Comparison of ENCODE assay signal across 8 mouse cellular contexts in genomic region chr10:20311918-20312735, GRCm38 (mm10). TPM values are rescaled to one million over a fixed set of nuclear protein-coding genes. Genes with fewer than 3 reads are reported as not detected.
DNase-seq lines count a peak whose midpoint lies in the region; ATAC-seq and TF ChIP-seq lines count a peak whose summit lies in the region.

Gene Bclaf1, plus strand, starts transcription at chr10:20312469.

- H3K9me3 ChIP-seq in G1E (replicated peaks), result no peaks in the 10 kb centered on the region
- H3K9me3 ChIP-seq in forebrain, embryonic 16.5 days (ENCODE audit: control insufficient read depth, low read length), result no peaks in the 10 kb centered on the region
- no peaks in the 10 kb centered on the region for H3K9me3 ChIP-seq in lung, embryonic 14.5 days (ENCODE audit: low read depth, low read length)

- peaks cover 9% of the 10 kb centered on the region for H3K36me3 ChIP-seq in G1E (replicated peaks)
- H3K36me3 ChIP-seq in forebrain, embryonic 16.5 days (ENCODE audit: control insufficient read depth, insufficient read depth), result no peaks in the 10 kb centered on the region
- H3K36me3 ChIP-seq in lung, embryonic 14.5 days (ENCODE audit: insufficient read depth), result peaks cover 10% of the 10 kb centered on the region; the same call in 1 of the 2 replicates
- no peaks in the 10 kb centered on the region for H3K36me3 ChIP-seq in thymus, adult 2 months (ENCODE audit: control insufficient read depth, insufficient read depth, low read length)

- ATAC-seq in G1E (ENCODE audit: extremely low read depth, insufficient number of reproducible peaks, low FRiP score, poor library complexity, severe bottlenecking), result peak; percentile 87
- ATAC-seq in forebrain, embryonic 16.5 days, result peak; percentile 99
- ATAC-seq in lung, embryonic 14.5 days (ENCODE audit: insufficient read depth), result peak; percentile 99

- H3K27me3 ChIP-seq in G1E (ENCODE audit: insufficient read depth, low read length), result peaks cover 2% of the 10 kb centered on the region; the same call in 1 of the 2 replicates
- no peaks in the 10 kb centered on the region for H3K27me3 ChIP-seq in forebrain, embryonic 16.5 days (replicated peaks; ENCODE audit: control insufficient read depth, insufficient read depth, low read length)
- H3K27me3 ChIP-seq in lung, embryonic 14.5 days (ENCODE audit: insufficient read depth, low read length), result no peaks in the 10 kb centered on the region
- no peaks in the 10 kb centered on the region for H3K27me3 ChIP-seq in thymus, adult 2 months (ENCODE audit: control insufficient read depth, insufficient read depth, low read length)

- WGBS in forebrain, embryonic 16.5 days, result under 1% methylated on average over 84 of the region's 84 CpGs
- under 1% methylated on average over 81 of the region's 84 CpGs for WGBS in lung, embryonic 14.5 days
- WGBS in olfactory bulb, adult 2 months, result under 1% methylated on average over 84 of the region's 84 CpGs
- WGBS in thymus, adult 2 months, result under 1% methylated on average over 84 of the region's 84 CpGs

- H3K4me2 ChIP-seq in forebrain, embryonic 16.5 days (ENCODE audit: low read length), result peak within 1 kb of the TSS; percentile 80
- peak within 1 kb of the TSS; percentile 88 for H3K4me2 ChIP-seq in lung, embryonic 14.5 days

- no peak for TF ChIP-seq CTCF in G1E (IDR thresholded peaks at IDR 0.05; ENCODE audit: low read depth, low read length)
- TF ChIP-seq CTCF in layer of hippocampus, adult 2 months (conservative IDR thresholded peaks at IDR 0.05), result no peak
- peak; percentile 13; the same call in 1 of the 2 replicates for TF ChIP-seq CTCF in lung, embryonic 14.5 days (IDR thresholded peaks at IDR 0.05; ENCODE audit: low read depth)
- TF ChIP-seq CTCF in olfactory bulb, adult 2 months (IDR thresholded peaks at IDR 0.05; ENCODE audit: insufficient read depth, low read depth, low read length), result 0 out of 2 replicates have a peak, but pooled peaks have one; percentile 11
- TF ChIP-seq CTCF in thymus, adult 2 months (IDR thresholded peaks at IDR 0.05; ENCODE audit: borderline replicate concordance, control insufficient read depth, extremely low read depth, insufficient read depth, low read length, poor library complexity), result peak; percentile 42; the same call in 1 of the 2 replicates

- peak within 1 kb of the TSS; percentile 94 for H3K9ac ChIP-seq in forebrain, embryonic 16.5 days (replicated peaks; ENCODE audit: low read depth, low read length)
- peak within 1 kb of the TSS; percentile 97 for H3K9ac ChIP-seq in lung, embryonic 14.5 days

- peak within 1 kb of the TSS; percentile 100 for H3K27ac ChIP-seq in forebrain, embryonic 16.5 days (ENCODE audit: low read length)
- H3K27ac ChIP-seq in layer of hippocampus, adult 2 months, result peak within 1 kb of the TSS; percentile 98
- peak within 1 kb of the TSS; percentile 98 for H3K27ac ChIP-seq in lung, embryonic 14.5 days (ENCODE audit: low read depth)
- H3K27ac ChIP-seq in olfactory bulb, adult 2 months (ENCODE audit: insufficient read depth, low read depth, low read length), result peak within 1 kb of the TSS; percentile 97
- H3K27ac ChIP-seq in thymus, adult 2 months (ENCODE audit: control insufficient read depth, insufficient read depth, low read length), result peak within 1 kb of the TSS; percentile 88

- intact Hi-C loops in heart, postnatal 36 days (cut with DNase I), result loop anchor here (2.0 to 10.0 kb wide), 5 partner anchors 21 to 983 kb away; partner anchors contain the start of genes Ahi1, Hbs1l, Ifngr1 and Mtfr2

- TF ChIP-seq POLR2A in olfactory bulb, adult 2 months (IDR thresholded peaks at IDR 0.05; ENCODE audit: insufficient read depth, low read depth, low read length), result peak; percentile 83
- TF ChIP-seq POLR2A in thymus, adult 2 months (IDR thresholded peaks at IDR 0.05; ENCODE audit: control insufficient read depth, extremely low read depth, insufficient read depth, low read length, poor library complexity), result peak; percentile 84

- peaks cover 24% of the 10 kb centered on the region for H3K4me1 ChIP-seq in G1E (ENCODE audit: insufficient read depth, low read depth, low read length)
- peaks cover 15% of the 10 kb centered on the region for H3K4me1 ChIP-seq in forebrain, embryonic 16.5 days (replicated peaks; ENCODE audit: control insufficient read depth, insufficient read depth, low read length)
- H3K4me1 ChIP-seq in lung, embryonic 14.5 days (ENCODE audit: insufficient read depth), result peaks cover 4% of the 10 kb centered on the region
- H3K4me1 ChIP-seq in olfactory bulb, adult 2 months (ENCODE audit: control insufficient read depth, insufficient read depth, low read length), result no peaks in the 10 kb centered on the region
- peaks cover 2% of the 10 kb centered on the region; the same call in 1 of the 2 replicates for H3K4me1 ChIP-seq in thymus, adult 2 months (replicated peaks; ENCODE audit: control insufficient read depth, insufficient read depth, low read length)

- peak within 1 kb of the TSS; percentile 95 for H3K4me3 ChIP-seq in G1E (ENCODE audit: low read depth, low read length)
- peak within 1 kb of the TSS; percentile 79 for H3K4me3 ChIP-seq in forebrain, embryonic 16.5 days (replicated peaks; ENCODE audit: low read length)
- H3K4me3 ChIP-seq in layer of hippocampus, adult 2 months, result peak within 1 kb of the TSS; percentile 87
- H3K4me3 ChIP-seq in lung, embryonic 14.5 days (ENCODE audit: low read depth, low read length), result peak within 1 kb of the TSS; percentile 89
- H3K4me3 ChIP-seq in olfactory bulb, adult 2 months (ENCODE audit: insufficient read depth, low read depth, low read length), result peak within 1 kb of the TSS; percentile 74
- H3K4me3 ChIP-seq in thymus, adult 2 months (ENCODE audit: control insufficient read depth, insufficient read depth, low read length), result peak within 1 kb of the TSS; percentile 72

- DNase-seq in G1E (ENCODE audit: low spot score), result peak; percentile 83
- DNase-seq in cerebellum, adult 18-20 months, result peak; percentile 99 to 100
- peak; percentile 99 for DNase-seq in heart, postnatal 36 days
- DNase-seq in layer of hippocampus, adult 2 months (ENCODE audit: low spot score in 2 of 2), result peak; percentile 99
- DNase-seq in lung, embryonic 14.5 days, result peak; percentile 100
- DNase-seq in thymus, adult 2 months, result peak; percentile 100

RNA-seq across cellular contexts. Expression of gene Bclaf1, which starts in this region (rescaled TPM):
- total RNA-seq in G1E (2014; fragmentation: Nextera tagmentation) (230 and 248 TPM in 2 replicates), G1E (2017) (339 and 407 TPM in 2 replicates)
- polyA plus RNA-seq in G1E (2012), result 23.4 and 27.8 TPM in 2 replicates
- polyA plus RNA-seq in forebrain, embryonic 16.5 days (2015; fragmentation: Nextera tagmentation; extraction: Ambion mirVana), result 139 and 147 TPM in 2 replicates
- total RNA-seq in heart, postnatal 36 days (2021), result 10 to 100 TPM; 59.5 to 64.9 TPM
- total RNA-seq in layer of hippocampus, adult 2 months (2021), result 100 to 1,000 TPM; 139 to 143 TPM
- polyA plus RNA-seq in lung, embryonic 14.5 days (2014; fragmentation: Nextera tagmentation; extraction: Ambion mirVana), result 151 and 155 TPM in 2 replicates
- polyA plus RNA-seq in olfactory bulb, adult 2 months (2012; ENCODE audit: insufficient read depth, insufficient read length, low replicate concordance, missing spikeins), result 354 TPM in 1 of 2 replicates, not detected in the other
- 39.6 and 42.0 TPM in 2 replicates for polyA plus RNA-seq in thymus, adult 2 months (2012; rRNA removed)

Comparison
In these comparisons a context has a peak if more than half of its experiments do, and no peak if none do; other contexts are left out.
1. Peak in every context shown above with its lines: DNase-seq, ATAC-seq, H3K4me3 ChIP-seq and H3K27ac ChIP-seq.
2. CTCF ChIP-seq: peak in lung, embryonic 14.5 days (single experiment), olfactory bulb, adult 2 months (single experiment) and thymus, adult 2 months (single experiment); none in G1E (single experiment) and layer of hippocampus, adult 2 months (single experiment).